Mouse (Mus musculus) gastrocnemius, adult 18-20 months (tissue): ENCODE results near the gene Pigb. TPM values are rescaled to one million over a fixed set of nuclear protein-coding genes. Genes with fewer than 3 reads are reported as not detected.
"Not testable (repeated sequence)": the region's sequence is repeated elsewhere in the genome, so short reads cannot be mapped to it uniquely, and the experiment has no call there.

ENCODE experiments used
- DNase-seq: peaks from one replicate; pipeline ENCODE4 v3.0.0; 2021; ENCODE audit warnings: low spot score
- long read RNA-seq, 2 experiments: library from polyadenylated mRNA; stranded (forward); transcript quantifications; one replicate each; pipeline ENCODE4 v2.0.0; 2021
- total RNA-seq, 2 experiments: library from RNA; stranded (reverse); gene quantifications; 2 replicates each; pipeline ENCODE4 v1.2.3; 2021

Pigb gene
- total RNA-seq, result 1 to 10 TPM; 3.3 to 3.7 TPM
- long read RNA-seq, experiment 1, partial matches to known transcripts, result 0 of 1 reads
- long read RNA-seq, experiment 1, other reads (novel, unspliced or antisense), result 0 of 1 reads
- long read RNA-seq, experiment 2, result 0 reads

DNA sequence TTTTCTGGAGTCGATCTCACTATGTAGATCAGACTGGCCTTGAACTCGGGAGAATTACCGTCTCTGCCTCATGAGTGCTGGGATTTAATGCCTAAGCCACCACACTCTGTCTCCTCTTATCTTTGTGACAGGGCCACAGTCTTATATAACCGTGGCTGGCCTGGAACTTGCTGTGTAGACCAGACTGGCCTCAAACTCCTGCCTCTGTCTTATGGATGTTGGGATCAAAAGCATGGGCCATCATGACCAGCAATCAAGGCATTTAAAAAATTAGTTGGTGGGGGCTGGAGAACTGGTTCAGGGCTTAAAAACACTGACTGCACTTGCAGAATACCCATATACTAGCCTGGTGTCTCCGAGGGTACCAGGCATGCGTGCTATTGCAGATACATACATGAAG is at the start of gene Pigb:
Gene Pigb (minus strand): TSS at position 299 of the 400 bp plus-strand sequence.
- DNase-seq, result no peak

DNA sequence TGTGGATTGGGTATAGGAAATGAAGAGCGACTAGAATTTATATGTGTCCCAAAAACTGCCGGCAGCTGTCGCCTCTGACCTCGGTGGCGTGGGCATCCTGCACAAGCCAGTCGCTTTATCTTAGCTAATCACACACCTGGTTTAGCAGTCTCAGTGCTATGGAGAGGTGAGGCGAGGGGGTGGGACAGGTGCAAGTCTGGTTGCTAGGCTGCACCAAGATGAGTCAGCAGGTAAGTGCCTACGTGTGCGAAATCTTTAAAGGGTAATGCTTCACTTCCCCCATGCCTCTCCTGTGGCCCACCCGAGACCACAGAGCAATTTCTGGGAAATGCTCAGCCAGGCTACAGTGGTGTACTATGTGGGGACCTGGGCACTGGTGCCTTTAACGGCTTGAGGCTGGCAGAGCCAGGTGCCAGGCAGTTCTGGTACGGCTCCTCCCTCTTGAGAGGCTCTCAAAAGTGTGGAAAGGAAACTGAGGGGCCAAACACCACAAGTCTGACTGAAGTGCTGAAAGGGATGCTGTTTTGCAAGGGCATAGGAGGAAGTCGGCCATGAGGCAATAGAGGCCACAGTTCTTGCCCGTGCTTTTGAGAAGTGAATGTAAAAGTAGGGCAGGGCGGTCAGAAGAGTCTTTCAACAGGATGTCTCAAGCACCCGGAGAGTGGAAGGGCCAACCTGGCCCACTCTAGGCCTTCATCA is 49.2 kb upstream of the Pigb start:
- DNase-seq, result no peak

- DNase-seq, result no peak
Observed at GRCm38 (mm10) chr9:73087581-73087980, 47.4 kb upstream of the Pigb start.

- DNase-seq, result no peak
Observed at GRCm38 (mm10) chr9:73087121-73087520, 46.9 kb upstream of the Pigb start.

DNA sequence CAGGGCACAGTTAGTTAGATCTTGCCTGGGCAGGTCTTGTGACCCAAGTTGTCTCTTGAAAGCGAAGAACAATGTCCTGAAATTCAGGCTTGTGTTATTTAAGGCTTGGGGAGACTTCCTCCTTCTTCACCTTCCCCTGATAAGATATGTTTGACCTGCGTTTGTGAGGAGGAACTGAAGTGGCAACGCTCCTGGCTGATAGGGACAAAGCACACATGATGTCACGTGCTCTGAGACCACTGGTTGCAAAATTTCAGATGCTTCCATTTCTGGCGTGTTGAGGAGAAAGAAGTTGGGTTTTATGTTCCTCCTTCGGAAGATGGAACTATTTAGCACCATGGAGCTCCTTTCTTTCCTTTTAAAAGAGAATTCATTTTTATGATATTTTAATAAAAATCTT is 45.7 kb upstream of the Pigb start:
- no peak for DNase-seq

DNA sequence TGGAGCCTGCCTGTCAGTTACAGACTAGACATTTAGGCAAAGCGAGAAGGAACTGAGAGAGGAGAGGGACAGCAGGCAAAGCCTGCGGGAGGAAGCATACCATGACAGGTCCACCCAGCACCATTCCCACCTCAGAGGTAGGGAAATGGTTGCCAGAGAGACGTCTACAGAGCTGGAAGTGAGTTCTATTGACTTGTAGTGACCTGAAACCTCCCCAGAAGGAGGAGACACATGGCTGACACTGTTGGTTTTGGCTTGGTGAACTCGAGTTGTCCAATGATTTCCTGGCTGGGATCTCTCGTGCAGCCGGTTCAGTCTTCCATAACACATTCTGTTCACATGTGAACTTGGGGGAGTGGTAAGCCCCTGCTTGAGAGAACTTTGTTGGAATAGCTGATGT is 43.8 kb upstream of the Pigb start:
- no peak for DNase-seq

DNA sequence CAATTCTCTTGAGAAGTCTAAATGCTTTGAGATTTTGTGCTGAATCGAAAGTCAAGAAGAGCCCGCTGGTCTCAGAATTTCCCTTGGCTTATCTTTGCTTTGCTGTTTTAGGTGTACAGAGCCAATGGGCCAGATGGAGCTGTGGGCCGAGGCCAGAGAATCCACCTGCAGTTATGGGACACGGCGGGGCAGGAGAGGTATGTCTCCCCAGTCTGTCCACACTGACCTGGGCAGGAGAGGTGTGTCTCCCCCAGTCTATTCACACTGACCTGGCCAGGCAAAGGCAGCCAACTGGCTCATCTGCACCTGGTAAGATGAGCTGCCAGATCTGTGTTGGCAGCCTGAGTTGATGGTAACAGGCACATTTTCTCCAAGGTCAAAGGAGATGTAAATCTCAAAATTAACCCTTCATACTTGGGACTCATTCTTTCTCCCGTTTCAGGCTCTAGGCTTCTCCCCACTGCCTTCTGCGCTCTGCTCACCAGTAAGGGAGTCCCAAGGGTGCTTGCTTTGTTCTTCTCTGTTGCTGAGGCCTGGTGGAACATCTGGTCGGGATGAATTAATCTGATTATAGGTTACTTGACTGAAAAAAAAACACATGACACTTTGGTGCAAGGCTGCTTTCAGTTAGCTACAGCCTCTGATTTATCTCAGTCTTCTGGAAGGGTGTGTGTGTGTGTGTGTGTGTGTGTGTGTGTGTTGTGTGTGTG is 42.3 kb upstream of the Pigb start:
- DNase-seq, result no peak

- DNase-seq, result no peak
Observed at GRCm38 (mm10) chr9:73079801-73080325, 39.7 kb upstream of the Pigb start.

DNA sequence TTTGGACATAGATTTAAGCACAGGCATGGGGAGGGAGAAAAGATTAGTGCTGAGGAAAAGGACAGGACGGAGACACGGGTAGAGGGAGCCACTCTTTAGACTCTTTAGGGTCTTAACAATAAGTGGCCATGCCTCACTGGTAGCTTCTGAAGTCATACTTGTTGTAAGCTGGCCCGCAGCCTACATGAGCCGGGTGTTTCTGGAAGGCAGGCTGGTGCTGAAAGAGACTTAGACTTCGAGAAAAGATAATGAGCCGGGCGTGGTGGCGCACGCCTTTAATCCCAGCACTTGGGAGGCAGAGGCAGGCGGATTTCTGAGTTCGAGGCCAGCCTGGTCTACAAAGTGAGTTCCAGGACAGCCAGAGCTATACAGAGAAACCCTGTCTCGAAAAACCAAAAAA is 39.2 kb upstream of the Pigb start:
- DNase-seq, result not testable (repeated sequence)

DNA sequence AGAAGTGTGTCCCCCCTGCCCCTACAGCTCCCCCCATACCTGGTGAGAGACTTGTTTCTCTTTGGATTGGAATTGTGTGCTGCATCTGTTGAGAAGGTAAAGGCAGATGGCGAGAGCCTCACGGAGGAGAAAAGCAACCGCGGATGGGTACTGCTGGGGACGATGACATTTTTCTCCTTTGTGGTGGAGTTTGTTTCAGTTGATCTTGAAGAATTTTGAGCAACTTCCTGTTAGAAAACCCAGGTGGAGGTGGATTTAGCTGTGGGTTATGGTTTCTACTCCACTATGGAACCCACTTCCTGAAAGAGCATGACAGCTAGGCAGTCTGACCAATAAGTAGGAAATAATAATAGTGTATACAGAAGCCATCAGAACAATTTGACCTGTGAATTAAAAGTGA is 33.0 kb upstream of the Pigb start:
- DNase-seq, result no peak

- no peak for DNase-seq
Observed at GRCm38 (mm10) chr9:73072426-73072825, 32.2 kb upstream of the Pigb start.

- DNase-seq, result no peak
Observed at GRCm38 (mm10) chr9:73070971-73071659, 30.9 kb upstream of the Pigb start.

DNA sequence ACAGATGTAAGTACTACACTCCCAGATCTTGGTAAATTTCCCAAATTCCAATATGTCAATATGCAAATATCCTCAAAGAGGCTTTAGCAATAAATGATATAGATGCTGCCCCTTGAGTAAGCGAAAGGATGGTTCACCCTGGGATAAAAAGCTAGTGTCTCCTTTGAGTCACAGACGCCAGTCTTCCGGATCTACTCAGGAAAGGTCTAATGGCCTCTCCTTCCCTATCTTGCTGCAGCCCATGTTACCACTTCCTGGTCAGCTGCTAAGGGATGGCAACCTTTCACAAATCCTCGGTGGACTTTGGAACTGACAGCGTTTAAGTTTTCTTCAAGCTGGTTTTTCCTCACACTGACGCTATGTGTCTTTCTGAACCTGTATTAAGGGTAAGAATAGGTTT is 28.5 kb upstream of the Pigb start:
- no peak for DNase-seq

- DNase-seq, result no peak
Observed at GRCm38 (mm10) chr9:73068230-73068679, 28.1 kb upstream of the Pigb start.

DNA sequence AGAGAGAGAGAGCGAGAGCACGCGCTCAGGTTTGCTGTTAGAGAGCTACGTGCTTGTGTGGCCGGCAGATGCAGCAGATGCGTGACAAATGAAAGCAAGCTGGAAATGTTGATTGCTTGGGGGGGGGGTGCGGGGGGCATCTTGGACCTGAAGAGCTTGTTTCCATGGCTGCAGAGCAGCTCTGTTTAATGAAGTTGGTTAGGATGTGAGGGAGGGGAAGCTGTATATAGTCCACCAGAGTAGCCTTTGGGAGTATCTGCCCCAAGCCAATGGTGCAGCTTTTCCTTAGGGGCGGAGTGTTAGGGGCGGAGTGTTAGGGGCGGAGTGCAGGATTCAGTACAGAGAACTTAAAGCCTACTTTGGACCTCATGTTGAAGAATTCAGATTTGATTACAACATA is 26.9 kb upstream of the Pigb start:
- no peak for DNase-seq

DNA sequence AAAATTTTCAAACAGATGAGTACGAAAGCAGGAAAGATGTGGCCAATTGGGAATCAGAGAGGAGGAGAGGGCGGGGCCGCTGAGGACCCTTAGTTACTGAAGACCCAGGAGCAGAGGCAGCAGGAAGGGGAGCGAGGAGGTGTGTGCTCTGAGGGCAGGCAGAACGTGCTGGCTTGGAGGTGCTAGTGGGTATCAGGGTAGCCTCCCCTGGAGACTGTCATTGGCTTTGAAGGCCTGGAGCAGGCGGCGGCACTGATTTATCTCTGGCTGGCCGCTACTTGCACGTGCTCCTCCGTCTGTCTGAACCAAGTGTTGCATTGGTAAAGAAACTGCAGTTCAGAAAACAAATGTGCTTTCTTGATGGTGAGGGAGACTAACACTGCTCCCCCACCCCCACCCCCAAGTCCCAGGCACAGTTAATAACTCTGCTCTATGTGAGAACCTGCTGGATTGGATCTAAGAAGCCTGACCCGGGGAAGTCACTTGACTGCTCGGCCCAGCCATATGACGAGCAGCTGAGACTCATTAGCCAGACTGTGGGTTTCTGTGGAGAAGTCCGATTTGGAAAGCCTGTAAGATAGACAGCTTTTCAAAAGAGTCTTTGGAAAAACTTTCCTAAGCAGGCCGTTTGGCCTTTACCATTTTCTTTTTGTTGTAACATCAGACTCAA is 23.6 kb upstream of the Pigb start:
- no peak for DNase-seq

- no peak for DNase-seq
Observed at GRCm38 (mm10) chr9:73059224-73059623, 19.0 kb upstream of the Pigb start.

GRCm38 (mm10) chr9:73055441-73055911 is 15.3 kb upstream of the Pigb start:
- DNase-seq, result no peak

DNA sequence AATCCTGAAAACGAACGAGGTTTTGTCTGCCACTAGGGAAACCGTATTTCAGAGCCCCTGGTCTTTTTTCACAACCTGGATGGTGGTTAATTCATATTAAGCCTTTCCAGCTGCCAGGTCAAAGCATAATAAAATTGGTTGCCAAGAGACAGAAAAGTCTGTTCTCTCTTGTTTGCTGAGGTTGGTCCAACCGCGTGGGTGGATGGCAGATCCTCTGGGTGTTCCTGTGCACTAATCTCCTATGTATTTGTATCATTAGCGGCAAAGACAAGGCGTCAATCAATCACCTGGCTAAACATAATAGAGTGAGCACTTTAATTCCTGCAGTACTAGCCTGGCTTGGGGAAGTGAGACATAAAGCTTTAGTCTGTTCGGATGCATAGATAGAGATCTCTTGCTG is 10.4 kb upstream of the Pigb start:
- no peak for DNase-seq

DNA sequence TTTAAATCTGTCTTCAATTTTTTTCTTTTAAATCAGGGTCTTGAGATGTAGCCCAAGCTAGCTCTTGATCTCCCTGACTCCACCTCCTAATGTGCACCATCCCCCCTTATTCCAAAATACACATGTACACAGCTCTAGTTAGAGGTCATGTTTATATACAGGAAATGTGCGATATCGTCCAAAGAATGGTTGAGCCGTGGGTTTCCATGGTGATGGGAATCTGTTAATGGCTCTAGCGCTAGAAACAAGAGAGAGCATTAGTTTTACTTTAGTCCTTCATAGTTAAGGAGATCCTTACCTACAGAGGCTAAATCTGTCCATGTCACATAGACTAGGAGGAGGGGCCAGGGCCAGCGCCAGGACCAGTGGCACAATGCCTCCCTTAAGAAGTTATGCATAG is 9.7 kb upstream of the Pigb start:
- DNase-seq, result no peak

DNA sequence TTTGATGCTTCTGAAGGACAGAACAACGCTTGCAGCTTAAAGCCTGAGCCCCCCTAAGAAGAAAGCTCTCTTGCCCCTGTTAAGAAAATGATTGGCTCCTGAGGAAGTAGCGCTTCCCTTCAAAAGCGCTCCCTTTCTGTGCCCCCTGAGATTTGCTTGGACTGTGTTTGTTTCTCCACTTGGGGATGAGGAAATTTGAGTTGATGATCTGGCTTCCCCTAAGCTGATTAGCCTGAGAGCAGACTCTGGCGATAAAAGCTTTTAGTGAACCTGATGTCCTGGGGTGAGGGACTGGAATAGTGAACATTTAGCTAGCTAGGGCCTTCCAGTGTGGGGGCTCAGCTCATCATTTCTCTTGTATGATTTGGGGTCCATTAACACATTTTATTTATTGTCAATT is 8.7 kb upstream of the Pigb start:
- no peak for DNase-seq
